ENCODE assay signal across 8 mouse cellular contexts in the genomic region with DNA sequence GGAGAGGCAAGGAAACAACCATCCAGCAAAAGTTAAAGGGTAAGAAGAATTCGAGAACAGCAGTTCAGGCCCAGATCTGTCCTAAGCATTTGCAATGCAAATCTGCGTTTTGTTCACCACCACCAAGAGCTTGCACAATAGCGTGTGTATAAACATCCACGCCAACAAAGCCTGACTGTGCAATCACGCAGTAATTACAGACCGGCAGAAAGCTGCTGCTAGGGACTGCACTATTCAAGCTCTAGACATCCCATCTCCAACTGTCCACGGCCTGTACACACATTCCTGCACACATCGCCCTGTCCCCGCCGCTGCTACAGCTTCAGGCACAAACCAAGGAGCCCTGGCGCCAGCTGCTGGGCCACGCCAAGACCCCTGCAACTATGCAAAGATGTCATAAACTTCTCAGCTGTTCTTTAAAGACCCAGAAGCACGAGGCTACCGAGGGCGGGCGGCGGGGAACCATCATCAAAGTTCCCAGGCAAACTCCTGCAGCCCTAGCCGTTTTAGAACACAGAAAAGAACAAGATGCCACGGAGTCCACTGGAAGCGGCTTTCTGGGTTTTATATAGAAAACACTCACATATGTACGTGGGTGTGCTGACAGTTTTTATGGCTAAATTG. TPM values are rescaled to one million over a fixed set of nuclear protein-coding genes. Genes with fewer than 3 reads are reported as not detected.
DNase-seq lines count a peak whose midpoint lies in the region; ATAC-seq and TF ChIP-seq lines count a peak whose summit lies in the region.

No protein-coding gene starts in this region.

- WGBS in cerebellum, adult 2 months: 50% methylated on average over 21 of the region's 21 CpGs
- 6% methylated on average over 21 of the region's 21 CpGs for WGBS in heart, adult 2 months
- WGBS in lung, embryonic 14.5 days: 5% methylated on average over 21 of the region's 21 CpGs
- 4% methylated on average over 21 of the region's 21 CpGs for WGBS in neural tube, embryonic 15.5 days

- TF ChIP-seq EP300 in heart, adult 2 months (IDR thresholded peaks at IDR 0.05; ENCODE audit: insufficient read depth, low read depth, low read length): 0 out of 2 replicates have a peak, but pooled peaks have one; percentile 37

- H3K27ac ChIP-seq in cerebellum, adult 2 months (ENCODE audit: insufficient read depth, low read length): peak overlapping the region; percentile 19; the same call in 1 of the 2 replicates
- H3K27ac ChIP-seq in bone marrow macrophage, adult 2 months (ENCODE audit: insufficient read depth, low read depth, low read length): peak overlapping the region; percentile 80
- peak overlapping the region; percentile 92 for H3K27ac ChIP-seq in heart, adult 2 months
- H3K27ac ChIP-seq in lung, embryonic 14.5 days (ENCODE audit: low read depth): peak overlapping the region; percentile 94
- H3K27ac ChIP-seq in neural tube, embryonic 15.5 days (replicated peaks): peak overlapping the region; percentile 77

- ATAC-seq in lung, embryonic 14.5 days (ENCODE audit: insufficient read depth): peak; percentile 58
- ATAC-seq in neural tube, embryonic 15.5 days (ENCODE audit: low FRiP score): no peak

- H3K9me3 ChIP-seq in lung, embryonic 14.5 days (ENCODE audit: low read depth, low read length): no peaks in the 10 kb centered on the region
- H3K9me3 ChIP-seq in neural tube, embryonic 15.5 days (replicated peaks): no peaks in the 10 kb centered on the region

- no peaks in the 10 kb centered on the region; the same call in 1 of the 2 replicates for H3K36me3 ChIP-seq in heart, adult 2 months (ENCODE audit: control insufficient read depth, insufficient read depth, low read length)
- H3K36me3 ChIP-seq in lung, embryonic 14.5 days (ENCODE audit: insufficient read depth): peaks cover 15% of the 10 kb centered on the region; the same call in 1 of the 2 replicates
- H3K36me3 ChIP-seq in neural tube, embryonic 15.5 days: no peaks in the 10 kb centered on the region

- H3K79me2 ChIP-seq in heart, adult 2 months (replicated peaks; ENCODE audit: control insufficient read depth, insufficient read depth, low read length): peaks cover 5% of the 10 kb centered on the region

- H3K4me2 ChIP-seq in lung, embryonic 14.5 days: peak overlapping the region; percentile 75
- peak overlapping the region; percentile 96 for H3K4me2 ChIP-seq in neural tube, embryonic 15.5 days

- H3K9ac ChIP-seq in heart, adult 2 months (ENCODE audit: low read depth, low read length): peak overlapping the region; percentile 94
- peak overlapping the region; percentile 97 for H3K9ac ChIP-seq in lung, embryonic 14.5 days
- H3K9ac ChIP-seq in neural tube, embryonic 15.5 days (replicated peaks): peak overlapping the region; percentile 57; the same call in 1 of the 2 replicates

- intact Hi-C loops in heart, adult 2 months (cut with DNase I): loop anchor here (1.0 kb wide), 2 partner anchors 23 to 43 kb away; no protein-coding TSS in a partner anchor

- TF ChIP-seq POLR2A in cerebellum, adult 2 months (IDR thresholded peaks at IDR 0.05; ENCODE audit: borderline replicate concordance, insufficient read depth, low read length): no peak
- no peak for TF ChIP-seq POLR2A in bone marrow macrophage, adult 2 months (IDR thresholded peaks at IDR 0.05; ENCODE audit: borderline replicate concordance, low read depth, low read length)
- no peak for TF ChIP-seq POLR2A in heart, adult 2 months (IDR thresholded peaks at IDR 0.05; ENCODE audit: insufficient read depth, low read depth, low read length)

- peak in 1 of 2 experiments; percentile 10 for DNase-seq in cerebellum, adult 2 months
- DNase-seq in cerebellum, postnatal 25 days: no peak
- peak; percentile 65 to 71 for DNase-seq in heart, adult 2 months
- peak; percentile 43 to 66 for DNase-seq in kidney, postnatal 25 days
- DNase-seq in lung, embryonic 14.5 days: peak; percentile 82
- DNase-seq in cerebellum, adult 9-10 months: no peak

- no peak for TF ChIP-seq CTCF in cerebellum, adult 2 months (IDR thresholded peaks at IDR 0.05; ENCODE audit: borderline replicate concordance, insufficient read depth, low read depth, low read length)
- no peak for TF ChIP-seq CTCF in bone marrow macrophage, adult 2 months (IDR thresholded peaks at IDR 0.05; ENCODE audit: low read depth, low read length)
- no peak for TF ChIP-seq CTCF in heart, adult 2 months (IDR thresholded peaks at IDR 0.05)
- TF ChIP-seq CTCF in lung, embryonic 14.5 days (IDR thresholded peaks at IDR 0.05; ENCODE audit: low read depth): no peak

- no peaks in the 10 kb centered on the region for H3K4me1 ChIP-seq in cerebellum, adult 2 months (ENCODE audit: control insufficient read depth, insufficient read depth, low read length)
- peaks cover 20% of the 10 kb centered on the region for H3K4me1 ChIP-seq in bone marrow macrophage, adult 2 months (ENCODE audit: control insufficient read depth, insufficient read depth, low read length)
- peaks cover 21% of the 10 kb centered on the region for H3K4me1 ChIP-seq in heart, adult 2 months (ENCODE audit: control insufficient read depth, insufficient read depth, low read length)
- H3K4me1 ChIP-seq in lung, embryonic 14.5 days (ENCODE audit: insufficient read depth): peaks cover 23% of the 10 kb centered on the region
- H3K4me1 ChIP-seq in neural tube, embryonic 15.5 days: peaks cover 56% of the 10 kb centered on the region

- no peaks in the 10 kb centered on the region for H3K27me3 ChIP-seq in cerebellum, adult 2 months (ENCODE audit: control insufficient read depth, insufficient read depth, low read length)
- H3K27me3 ChIP-seq in heart, adult 2 months (ENCODE audit: control insufficient read depth, insufficient read depth, low read length): no peaks in the 10 kb centered on the region
- H3K27me3 ChIP-seq in lung, embryonic 14.5 days (ENCODE audit: insufficient read depth, low read length): no peaks in the 10 kb centered on the region
- 0 out of 2 replicates have a peak, but pooled peaks cover 5% of the 10 kb centered on the region for H3K27me3 ChIP-seq in neural tube, embryonic 15.5 days (replicated peaks)

- no peak overlapping the region for H3K4me3 ChIP-seq in cerebellum, adult 2 months (replicated peaks; ENCODE audit: insufficient read depth, low read depth, low read length)
- peak overlapping the region; percentile 93 for H3K4me3 ChIP-seq in bone marrow macrophage, adult 2 months (ENCODE audit: insufficient read depth, low read length)
- H3K4me3 ChIP-seq in heart, adult 2 months: peak overlapping the region; percentile 91
- H3K4me3 ChIP-seq in lung, embryonic 14.5 days (ENCODE audit: low read depth, low read length): peak overlapping the region; percentile 85
- H3K4me3 ChIP-seq in neural tube, embryonic 15.5 days (replicated peaks): peak overlapping the region; percentile 65

RNA-seq across cellular contexts. Expression of a gene that starts 1.1 kb away (rescaled TPM):
- 8.4 and 9.7 TPM in 2 replicates for polyA plus RNA-seq in cerebellum, adult 2 months (2012; rRNA removed)
- 26.6 and 33.7 TPM in 2 replicates for polyA plus RNA-seq in bone marrow macrophage, adult 2 months (2012; ENCODE audit: insufficient read depth, insufficient read length, missing spikeins)
- total RNA-seq in heart, adult 2 months (2021): 10 to 100 TPM; 12.3 to 14.7 TPM
- polyA plus RNA-seq in heart, adult 2 months (2012; rRNA removed): 8.1 and 8.4 TPM in 2 replicates
- polyA plus RNA-seq in lung, embryonic 14.5 days (2014; fragmentation: Nextera tagmentation; extraction: Ambion mirVana): 11.3 and 12.3 TPM in 2 replicates
- 4.0 and 5.4 TPM in 2 replicates for polyA plus RNA-seq in neural tube, embryonic 15.5 days (2015; fragmentation: Nextera tagmentation; extraction: Ambion mirVana)

Comparison
In these comparisons a context has a peak if more than half of its experiments do, and no peak if none do; other contexts are left out.
1. DNase-seq: peak in heart, adult 2 months (2 of 2), kidney, postnatal 25 days (2 of 2) and lung, embryonic 14.5 days (single experiment); none in cerebellum, postnatal 25 days (0 of 2) and cerebellum, adult 9-10 months (single experiment).
2. H3K27ac ChIP-seq: peak in every context shown above with its lines; median percentile 94 in lung, embryonic 14.5 days; 92 in heart, adult 2 months; 80 in bone marrow macrophage, adult 2 months; 77 in neural tube, embryonic 15.5 days; 19 in cerebellum, adult 2 months.
3. Peak in every context shown above with its lines, with median percentiles within 50 percentile points of each other: H3K9ac ChIP-seq.